Mouse (Mus musculus) ovary, adult 18-20 months (tissue): ENCODE data around the gene Arhgap32.
"Not testable (repeated sequence)": the region's sequence is repeated elsewhere in the genome, so short reads cannot be mapped to it uniquely, and the experiment has no call there.

Experiments
- DNase-seq: peaks from one replicate; pipeline ENCODE4 v3.0.0; 2022; ENCODE audit warnings: low spot score, mixed read lengths

The Arhgap32 gene

DNA sequence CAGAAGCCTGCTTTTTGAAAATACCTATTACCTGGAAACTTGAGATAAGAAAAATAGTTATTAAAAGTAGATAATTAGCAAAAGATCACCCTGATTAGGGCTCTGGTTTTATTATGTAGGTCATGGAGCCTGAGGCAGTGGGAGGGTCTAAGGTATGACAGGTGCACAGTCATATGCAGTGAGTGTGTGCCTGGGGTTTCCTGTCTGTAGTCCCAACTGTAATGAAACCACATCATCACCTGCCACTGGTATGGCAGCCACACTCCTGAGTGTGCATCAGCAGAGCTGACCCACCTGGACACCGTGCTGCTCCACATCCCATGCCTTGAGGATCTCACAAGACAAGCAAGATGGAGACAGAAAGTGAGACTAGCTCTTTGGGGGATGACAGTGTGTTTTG is at the start of gene Arhgap32:
TSS of gene Arhgap32 (plus strand) at position 351 of the 400 bp plus-strand sequence.
- no peak for DNase-seq

DNA sequence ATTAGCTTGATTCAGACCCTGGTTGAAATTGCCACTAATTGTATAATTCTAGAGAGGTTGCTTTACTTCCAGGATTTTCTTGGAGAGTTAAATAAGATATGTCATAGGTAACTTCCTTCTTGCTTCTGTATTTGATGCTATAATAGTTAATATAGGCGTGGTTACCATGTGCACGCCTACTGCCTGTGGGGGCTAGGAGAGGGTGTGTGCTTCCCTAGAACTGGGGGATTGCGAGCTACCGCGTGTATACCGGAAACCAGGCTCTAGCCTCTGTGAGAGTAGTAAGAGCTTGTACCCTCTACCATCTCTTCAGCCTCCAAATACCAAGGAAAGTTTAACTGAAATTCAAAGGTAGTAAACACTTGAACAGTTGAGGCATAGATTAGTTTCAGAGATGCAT is 43.2 kb upstream of the Arhgap32 start:
- no peak for DNase-seq

DNA sequence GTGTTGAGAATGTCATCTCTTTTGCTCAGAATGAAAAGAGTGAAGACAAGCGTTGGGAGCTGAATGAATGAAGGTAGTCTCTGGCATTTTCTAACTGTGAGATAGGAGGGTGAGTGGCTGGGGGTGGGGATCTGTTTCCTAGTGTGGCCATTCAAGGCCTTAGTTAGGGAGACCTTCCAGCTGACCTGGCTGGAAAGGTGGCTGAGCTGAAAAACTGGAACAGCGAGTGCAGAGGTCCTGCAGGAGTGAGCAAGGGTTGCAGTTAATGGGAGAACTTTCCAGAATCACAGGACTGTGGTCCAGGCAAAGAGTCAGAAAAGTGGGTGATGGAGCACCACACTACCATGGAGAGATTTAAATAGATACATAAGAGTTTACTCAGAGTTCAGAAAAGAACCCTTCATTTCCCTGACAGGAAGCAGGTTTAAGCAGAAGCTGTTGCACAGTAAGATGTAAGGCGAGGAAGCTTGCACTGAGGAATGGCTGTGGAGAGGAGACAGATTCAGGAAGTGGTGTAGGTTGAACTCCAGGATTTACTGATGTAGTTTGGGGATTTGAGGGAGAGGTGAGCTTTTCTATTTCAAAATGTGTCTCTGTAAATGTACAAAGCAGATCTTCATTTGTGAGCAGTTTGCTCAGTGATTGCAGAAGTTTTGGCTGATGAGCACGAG is 27.7 kb upstream of the Arhgap32 start:
- no peak for DNase-seq

DNA sequence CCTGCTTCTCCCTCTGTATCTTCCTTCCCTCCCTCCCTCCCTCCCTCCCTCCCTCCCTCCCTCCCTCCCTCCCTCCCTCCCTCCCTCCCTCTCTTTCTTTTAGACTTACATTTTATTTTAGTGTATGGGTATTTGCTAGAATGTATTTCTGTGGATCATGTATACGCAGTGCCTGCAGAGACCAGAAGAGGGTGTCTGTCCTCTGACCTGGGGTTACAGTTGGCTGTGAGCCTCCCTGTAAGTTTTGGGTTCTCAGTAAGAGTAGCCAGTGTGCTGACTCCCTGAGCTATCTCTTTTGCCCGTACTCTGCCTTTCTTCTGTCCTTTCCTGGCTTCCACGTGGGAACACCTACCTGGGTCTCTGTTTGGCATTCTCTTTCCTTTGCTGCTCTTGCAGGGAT is 27.1 kb upstream of the Arhgap32 start:
- no peak for DNase-seq

DNA sequence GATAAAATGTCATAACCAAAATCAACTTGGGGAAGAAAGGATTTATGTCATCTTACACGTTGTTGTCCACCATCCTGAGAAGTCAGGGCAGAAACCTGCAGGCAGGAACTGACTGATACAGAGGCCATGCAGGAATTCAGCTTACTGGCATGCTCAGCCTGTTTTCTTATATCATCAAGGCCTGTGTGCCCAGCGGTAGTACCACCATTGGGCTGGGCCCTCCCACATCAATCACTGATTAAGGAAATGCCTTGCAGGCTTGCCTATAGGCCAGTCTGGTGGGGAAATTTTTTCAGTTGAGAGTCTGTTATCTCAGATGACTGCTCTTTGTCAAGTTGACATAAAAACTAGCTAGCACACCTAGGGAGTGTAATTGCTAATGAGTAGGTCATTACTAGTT is 22.5 kb upstream of the Arhgap32 start:
- DNase-seq, result no peak

DNA sequence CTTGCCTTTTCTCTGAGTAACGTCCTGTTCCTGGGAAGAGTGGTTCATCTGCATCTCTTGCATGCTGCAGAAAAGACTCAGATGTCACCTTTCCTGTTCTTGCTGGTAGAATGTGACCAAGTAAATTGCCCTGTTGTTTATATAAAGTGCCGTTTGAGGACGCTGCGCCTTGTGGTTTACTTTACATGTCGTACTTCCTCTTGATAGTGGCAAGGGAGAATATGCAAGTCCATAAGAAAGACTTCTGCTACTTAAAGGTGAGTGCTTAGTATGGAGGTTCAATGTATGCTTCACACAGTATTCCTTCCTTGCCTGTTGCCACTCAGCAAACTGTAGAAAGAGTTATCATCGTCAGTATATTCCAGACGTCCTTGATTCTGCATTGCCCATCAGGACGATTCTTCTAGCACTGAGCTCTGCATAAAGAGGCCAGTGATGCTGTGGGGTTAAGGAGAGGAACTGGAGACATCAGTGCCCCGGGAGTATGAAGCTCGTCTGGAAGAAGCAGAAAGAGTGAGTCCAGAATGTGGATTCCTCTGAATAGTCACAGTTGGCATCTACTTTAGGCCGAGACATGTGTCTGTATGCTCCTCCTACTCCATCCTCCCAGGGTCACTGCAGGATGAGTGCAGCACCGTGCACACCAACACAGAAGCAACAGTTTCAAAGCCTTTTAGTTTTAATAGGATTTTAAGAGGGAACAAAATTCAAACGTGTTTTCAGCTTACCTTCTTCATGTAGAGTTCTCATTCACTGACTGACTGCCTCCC is 21.4 kb upstream of the Arhgap32 start:
- DNase-seq, result no peak

DNA sequence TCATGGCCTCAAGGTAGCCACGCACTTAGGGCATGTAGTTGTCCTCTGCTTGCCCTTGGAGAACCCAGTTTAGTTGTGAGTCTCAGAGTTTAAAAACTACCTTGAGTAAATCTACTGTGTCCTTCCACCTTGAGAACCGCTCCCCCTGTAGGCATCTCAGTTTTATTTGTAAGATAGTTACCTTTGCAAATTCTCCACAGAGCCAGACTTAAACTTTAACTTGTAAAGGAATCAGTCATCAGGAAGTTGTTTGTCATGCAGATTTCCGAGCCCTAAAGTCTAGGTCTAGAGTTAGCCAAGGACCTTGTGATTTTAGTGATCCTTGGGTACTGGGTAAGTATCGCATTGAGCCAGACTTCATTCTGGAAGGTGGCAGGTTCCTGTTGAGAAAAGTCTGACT is 20.4 kb upstream of the Arhgap32 start:
- no peak for DNase-seq

DNA sequence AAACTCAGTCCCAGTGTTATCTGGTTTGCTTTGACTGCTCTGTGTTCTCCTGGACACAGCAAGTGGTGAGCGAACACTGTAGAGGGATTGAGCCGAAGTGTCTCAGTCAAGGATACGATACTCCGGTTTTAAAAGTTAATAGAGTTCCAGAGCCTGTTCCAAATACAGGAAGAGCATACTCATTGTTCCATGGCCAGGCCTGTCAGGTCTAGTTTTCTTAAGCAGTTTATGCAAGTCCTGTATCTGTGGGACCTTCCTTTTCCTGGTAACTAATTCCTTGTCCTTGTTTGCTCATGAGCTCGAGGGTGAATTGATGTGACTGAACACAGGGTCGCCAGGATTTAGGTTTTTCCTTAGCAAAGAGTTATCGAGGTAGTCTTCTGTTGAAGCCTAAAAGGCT is 19.4 kb upstream of the Arhgap32 start:
- DNase-seq, result no peak

DNA sequence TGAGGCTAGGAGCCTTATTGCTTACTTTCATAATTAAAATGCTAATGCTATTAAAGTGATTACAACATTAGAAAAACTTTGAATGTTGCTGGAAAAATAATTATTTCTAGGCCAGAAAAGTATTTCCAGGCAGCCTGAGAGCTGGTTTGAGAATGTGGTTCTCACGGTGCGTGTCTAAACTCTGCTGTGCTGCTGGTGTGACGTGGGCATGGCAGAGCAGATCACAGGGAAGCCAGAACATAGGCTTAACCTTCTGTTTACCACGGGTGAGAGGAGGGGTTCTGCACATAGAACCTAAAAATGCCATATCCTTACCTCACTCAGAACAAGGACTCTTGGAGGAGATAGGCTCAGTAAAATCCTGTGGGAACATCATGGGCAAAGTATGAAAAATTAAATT is 18.8 kb upstream of the Arhgap32 start:
- no peak for DNase-seq

DNA sequence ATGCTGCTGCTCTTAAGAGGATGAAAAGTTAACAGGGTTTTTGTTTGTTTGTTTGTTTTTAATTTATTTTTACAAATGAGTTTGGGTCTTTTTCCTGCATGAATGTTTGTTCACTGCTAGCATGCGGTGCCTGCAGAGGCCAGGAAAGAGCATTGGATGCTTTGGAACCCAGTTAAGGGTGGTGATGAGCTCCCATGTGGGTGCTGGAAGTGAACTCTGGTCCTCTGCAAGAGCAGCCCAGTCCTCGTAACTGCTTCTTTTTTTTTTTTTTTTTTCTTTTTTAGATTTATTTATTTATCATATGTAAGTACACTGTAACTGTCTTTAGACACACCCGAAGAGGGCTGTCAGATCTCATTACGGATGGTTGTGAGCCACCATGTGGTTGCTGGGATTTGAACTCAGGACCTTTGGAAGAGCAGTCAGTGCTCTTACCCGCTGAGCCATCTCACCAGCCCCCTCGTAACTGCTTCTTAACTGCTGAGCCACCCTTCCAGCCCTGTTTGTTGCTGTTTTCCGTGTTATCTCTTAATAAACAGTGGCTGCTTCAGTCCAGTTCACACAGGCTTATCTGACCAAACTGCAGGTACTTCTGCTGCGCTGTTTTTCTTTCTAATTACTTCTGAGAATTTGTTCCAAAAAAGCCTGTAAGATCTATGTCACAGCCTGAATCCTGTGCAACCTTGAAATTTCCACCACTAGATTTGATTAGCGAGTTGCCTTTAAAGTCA is 17.3 kb upstream of the Arhgap32 start:
- DNase-seq, result no peak

DNA sequence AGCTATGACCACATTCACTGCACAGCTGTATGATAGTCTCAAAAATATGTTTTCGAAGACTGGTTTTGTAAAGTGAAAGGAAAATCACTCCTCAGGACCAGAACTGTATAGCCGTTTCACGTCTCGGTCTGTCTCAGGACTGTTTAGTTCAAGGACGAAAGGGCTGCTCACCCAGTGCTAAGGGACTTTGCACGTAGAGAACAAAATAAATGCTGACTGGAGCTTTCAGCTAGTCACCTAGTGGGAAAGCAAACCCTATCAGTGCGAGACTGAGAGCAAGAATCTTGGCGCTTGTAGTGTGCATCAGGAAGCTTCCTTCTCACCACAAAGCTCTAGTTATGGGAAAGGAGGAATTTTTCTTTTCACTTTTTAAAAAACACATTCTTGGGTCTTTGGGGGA is 15.4 kb upstream of the Arhgap32 start:
- DNase-seq, result no peak

DNA sequence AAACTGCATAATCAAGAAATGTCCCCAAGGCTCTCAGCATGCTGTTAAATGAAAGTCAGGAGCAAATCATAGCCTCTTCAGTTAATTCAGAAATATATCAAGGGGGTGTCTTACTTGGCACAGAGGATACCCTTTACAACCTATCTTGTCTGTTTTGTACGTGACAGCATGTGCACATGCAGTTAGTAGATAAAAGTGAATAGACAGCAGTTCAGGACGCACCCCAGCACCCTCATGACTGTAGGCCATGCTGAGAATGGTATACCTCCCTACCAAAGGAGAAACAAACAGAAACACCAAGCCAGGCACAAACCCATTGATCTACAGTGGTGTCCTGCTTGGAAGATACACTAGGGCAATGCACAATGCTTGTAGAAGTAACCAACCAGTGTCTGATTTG is 14.4 kb upstream of the Arhgap32 start:
- no peak for DNase-seq

DNA sequence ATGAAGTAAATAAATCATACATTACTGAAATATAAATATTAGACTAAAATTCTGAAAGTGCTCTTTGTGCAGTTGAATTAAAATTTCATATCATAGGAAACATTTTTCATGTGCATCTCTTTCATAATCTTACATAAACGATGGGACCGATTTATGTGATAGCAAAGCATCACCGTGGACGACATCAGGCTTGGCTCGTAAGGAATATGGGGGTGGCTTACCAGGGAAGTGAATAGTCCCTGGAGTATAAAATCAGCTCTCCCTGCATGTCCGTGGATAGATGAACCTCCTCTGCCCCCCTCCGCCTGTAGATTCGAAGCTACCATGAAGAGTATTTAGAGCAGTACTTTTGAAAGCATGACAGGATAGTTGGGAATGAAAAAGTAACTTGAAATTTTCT is 11.3 kb upstream of the Arhgap32 start:
- no peak for DNase-seq

DNA sequence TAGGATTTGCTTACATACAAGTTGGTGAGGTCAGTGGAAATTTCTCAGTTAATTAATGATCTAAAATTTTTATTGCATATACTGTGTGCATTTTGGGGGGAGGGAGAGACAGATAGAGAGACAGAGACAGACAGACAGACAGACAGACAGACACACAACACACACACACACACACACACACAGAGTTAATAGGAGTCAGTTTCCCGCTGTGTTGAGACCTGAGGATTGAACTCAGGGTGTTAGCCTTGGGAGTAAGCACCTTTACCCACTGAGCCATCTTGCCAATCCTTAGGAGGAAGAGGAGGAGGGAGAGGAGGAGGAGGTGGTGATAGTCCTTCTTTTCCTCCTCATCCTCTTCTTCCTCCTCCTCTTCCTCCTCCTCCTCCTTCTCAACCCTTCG is 5.6 kb upstream of the Arhgap32 start:
- DNase-seq, result no peak

DNA sequence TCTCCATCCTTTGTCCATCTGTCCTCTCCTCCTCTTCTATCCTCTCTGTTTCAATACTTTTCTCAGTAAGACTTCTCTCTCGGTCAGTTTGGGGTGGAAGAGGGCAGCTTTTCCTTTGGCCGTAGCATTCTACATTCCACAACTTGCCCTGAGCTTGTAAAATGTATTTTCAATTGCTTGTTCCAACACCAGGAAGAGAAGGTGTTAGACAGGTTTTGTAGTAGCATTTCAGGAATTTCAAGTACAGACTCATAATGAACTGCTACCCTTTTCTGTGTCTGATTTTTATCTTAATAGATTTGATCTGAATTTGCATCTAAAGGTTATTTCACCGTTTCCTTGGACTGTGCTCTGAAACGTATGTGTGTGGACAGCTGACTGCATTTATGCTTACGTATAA is 336 bp downstream of the Arhgap32 start:
- DNase-seq, result no peak

DNA sequence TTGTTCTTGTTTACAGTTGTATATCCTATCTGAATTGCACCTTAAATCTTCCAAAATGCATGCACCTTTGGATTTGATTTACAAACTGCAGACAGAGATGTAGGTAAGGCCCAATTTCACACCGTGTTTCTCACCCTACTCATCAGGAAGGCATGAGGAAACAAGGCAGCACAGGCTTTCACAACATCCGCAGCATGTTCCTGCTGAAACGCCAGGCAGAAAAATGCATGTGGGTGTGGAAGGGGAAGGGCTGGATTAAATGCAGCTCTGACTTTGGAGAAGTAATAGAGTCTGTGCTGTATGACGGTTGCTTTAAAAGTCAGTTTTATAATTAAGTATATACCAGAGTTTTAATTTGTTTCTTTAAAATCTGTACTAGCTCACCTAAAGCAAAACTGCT is 1.9 kb downstream of the Arhgap32 start:
- DNase-seq, result no peak

DNA sequence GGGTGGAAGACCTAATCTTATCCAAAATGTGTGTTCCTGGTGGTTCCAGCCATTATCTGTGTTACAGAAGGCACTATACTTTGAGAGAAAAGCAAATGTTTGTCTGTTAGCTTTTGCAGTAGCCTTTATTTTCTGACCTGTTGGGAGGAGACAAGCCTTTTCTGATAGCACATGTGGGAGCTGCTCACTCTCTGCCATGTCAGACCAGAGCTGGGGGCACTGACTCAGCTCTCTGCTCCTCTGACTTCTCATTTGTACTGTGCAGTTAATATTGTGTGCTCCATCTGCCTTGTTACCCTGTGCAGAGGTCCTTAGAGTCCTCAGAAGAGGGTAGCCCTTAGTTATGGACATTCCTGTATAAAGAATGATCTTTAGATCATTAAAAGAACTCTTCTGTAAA is 2.5 kb downstream of the Arhgap32 start:
- no peak for DNase-seq

DNA sequence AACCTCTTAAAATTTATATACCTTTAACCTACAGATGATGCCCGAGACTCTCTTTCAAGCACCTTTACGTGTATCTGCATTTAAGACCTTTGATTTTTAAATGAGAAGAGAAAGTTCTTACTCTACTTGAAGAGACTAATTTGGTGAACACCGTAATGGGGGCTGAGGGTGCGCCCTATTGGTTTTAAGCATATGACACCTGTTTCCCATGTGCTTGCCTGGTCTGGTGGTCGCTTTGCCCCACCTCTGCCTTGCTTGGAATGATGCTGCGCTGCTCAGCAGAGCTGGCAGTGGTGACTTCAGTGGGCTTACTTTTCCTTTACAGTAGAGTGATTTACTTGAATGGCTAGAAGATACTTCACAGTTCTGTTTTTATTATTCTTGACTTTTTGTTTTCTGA is 3.6 kb downstream of the Arhgap32 start:
- no peak for DNase-seq

DNA sequence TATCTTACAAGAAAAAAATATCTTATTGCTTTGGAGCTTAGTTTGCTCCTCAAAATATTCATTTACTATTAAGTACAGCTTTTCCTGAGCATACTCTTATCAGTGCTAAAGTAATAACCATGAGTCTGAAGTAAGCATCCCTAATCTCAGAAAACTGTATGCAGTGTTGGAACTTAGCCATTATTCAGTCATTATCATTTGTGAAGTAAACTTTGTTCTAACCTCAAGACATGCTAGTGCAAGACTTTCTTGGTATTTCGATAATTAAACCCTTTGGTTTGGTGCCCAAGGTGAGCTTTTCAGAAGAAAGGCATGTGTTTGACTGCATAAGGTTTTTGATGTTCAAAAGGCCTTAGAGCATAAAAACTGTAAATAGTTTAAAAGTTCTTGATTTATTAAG is 4.2 kb downstream of the Arhgap32 start:
- no peak for DNase-seq

DNA sequence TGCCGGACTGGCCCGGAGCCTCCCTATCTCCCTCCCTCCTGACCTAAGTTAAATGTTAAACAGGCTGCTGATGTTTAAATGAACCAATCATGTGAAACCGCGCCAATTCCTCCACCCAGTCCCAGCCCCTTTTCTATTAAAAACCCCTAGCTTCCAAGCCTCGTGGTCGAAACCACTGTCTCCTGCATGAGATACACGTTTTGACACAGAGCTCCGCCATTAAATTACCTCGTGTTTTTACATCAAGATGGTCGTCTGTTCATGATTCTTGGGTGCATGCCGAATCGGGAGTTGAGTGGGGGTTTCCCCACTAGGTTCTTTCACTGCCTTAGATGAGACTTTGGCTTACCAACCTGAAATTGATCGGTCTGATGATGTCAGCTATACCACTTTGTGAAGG is 5.3 kb downstream of the Arhgap32 start:
- not testable (repeated sequence) for DNase-seq

DNA sequence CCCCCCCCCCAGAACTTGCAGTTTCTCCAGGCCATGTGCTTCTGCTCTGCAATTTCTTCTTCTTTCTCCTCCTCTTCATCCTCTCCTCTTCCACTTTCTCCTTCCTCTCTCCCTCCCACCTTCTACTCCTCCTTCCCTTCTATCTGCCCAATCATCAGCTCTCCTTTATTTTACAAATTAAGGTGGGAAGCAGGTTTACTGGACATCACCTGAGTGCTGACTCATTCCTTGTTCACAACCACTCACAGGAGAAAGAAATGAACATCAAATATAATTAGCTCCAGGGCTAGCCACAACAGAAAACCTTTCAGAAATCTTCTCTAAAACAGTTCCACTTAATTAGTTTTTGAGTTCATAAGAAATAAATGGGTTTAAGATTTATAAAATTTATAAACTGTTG is 20.3 kb downstream of the Arhgap32 start:
- no peak for DNase-seq

DNA sequence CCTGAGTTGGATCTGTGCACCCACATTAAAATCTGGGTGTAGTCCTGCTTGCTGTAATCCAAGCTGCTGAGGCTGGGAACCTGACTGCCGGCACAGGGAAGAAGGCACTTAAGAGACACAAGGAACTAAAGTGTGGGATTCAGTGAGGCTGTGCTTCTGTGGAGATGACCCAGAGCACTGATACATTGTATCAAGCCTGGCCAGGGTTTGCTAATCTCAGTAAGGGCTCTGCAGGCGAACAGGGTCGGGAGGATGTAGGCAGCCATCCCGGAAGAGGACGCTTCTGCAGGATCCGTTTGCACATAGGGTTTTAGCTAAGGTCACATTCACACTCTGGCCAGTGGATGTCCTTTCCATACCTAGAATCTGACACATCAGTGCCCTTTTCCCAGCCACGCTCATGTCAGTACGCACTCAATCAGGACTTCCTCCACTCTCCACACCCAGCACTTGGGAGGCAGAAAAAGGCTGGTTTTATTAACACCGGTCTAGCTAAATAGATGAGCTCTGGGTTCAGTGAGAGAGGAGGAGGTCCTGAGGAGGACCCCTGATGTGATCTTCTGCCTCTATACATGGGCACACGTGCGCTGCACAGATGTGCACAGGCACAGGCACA is 20.9 kb downstream of the Arhgap32 start:
- DNase-seq, result no peak
